Mouse (Mus musculus): ENCODE measurements around the gene Cdt1.

Gene Cdt1

DNA sequence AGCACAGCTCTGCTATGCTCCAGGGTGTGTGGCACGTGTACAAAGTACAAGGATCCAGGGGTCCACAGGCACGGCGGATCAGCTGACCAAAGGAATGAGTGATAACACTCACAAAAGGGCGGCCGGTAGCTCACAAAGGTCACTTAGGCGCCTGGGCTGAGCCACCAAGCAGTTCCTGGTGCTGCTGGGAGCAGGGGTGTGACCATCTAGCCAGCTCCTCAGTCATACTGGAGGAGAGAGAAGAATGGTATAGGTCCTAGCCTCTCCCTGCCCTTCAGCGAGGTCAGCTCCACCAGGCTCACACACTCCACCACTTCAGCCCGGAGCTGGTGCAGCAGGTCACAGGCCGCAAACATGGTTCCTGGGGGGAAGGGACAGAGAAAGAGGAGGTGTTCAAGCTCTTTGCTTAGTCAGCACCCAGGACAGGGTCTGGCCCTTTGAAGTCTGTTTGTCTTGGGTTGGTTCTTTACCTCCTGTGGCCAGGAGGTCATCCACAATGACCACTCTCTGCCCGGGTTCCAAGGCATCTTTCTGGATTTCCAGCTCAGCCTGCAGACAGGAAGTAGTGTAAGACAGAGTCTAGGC lies 6.9 kb downstream of the Cdt1 start:
- no peak for DNase-seq

DNA sequence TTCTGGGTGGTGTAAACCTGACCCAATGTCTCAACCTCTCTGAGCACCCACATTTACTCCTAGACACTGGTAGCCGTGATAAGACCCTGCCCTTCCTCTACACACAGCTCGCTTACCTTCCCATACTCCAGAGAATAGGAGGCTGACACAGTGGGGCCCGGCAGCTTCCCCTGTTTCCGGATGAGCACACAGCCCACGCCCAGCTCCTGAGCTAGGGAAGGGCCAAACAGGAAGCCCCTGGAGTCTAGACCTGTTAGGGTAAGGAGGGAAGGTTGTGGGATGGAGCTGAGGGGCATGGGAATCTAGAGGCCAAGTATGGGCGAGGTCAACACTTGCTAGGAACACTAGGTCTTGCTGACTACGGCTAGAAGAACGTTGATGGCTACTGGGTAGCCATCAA lies 7.5 kb downstream of the Cdt1 start:
- no peak for DNase-seq

DNA sequence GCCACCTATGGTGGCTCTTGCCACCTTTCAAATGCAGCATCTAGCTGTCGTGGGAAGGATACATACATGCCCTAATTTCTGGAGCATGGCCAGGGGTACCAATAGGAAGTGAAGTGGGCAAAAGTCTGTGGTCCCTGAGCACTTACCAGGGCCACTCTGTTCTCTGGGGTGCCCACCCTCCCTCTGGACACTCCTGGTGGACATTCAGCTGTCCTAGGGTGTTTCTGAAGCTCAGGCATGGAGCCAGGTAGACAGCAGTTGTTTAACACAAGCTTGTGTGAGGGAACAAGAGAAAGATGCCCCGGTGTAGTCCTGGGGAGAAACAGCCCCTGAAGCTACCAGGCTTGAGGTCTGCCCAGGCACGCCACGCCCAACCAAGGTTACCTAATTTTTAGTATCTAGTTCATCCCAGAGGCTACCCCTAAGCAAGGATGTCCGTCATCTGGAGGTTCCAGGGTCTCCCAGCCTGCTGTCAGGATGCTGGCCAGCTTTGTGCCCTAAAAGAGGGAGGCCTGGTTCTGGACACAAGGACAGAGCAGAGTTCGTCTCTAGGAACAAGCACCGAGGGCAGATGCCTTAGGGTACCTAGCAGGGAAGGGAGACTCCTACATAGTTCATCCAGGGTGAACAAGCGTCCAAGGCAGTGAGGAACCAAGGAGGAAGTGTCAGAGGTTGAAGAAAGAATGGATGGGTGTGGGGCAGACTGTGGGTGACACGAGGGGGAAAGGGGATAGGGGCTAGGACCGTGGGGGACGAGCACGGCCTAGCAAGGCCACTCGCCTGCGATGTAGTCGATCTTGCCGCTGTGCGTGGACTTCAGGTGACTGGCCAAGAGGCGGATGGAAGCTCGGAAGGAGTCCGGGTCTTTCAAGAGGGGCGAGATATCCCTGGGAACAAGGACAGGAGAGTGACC lies 8.2 kb downstream of the Cdt1 start:
- DNase-seq: no peak

DNA sequence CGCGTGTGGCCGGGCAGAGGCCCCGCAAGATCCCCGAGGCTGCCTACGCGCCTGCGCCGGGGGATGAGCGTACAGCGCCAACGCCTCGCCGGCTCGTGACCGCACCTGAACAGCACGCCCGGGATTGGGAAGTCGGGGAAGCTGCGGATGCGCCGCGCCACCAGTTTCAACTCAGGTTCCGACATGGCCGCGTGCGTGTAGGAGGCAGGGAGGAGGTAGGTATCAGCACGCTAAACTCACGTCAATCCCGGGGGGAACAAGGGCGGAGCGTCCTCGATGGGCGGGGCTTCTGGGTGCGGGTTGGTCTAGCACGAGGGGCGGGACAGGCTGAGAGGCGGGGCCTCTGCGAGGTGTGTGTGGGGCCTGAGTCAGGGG lies 8.8 kb downstream of the Cdt1 start, which contains the start of gene Aprt:
Gene Aprt (minus strand): TSS at position 262 of the 375 bp plus-strand sequence.
- DNase-seq: peak; percentile 85

DNA sequence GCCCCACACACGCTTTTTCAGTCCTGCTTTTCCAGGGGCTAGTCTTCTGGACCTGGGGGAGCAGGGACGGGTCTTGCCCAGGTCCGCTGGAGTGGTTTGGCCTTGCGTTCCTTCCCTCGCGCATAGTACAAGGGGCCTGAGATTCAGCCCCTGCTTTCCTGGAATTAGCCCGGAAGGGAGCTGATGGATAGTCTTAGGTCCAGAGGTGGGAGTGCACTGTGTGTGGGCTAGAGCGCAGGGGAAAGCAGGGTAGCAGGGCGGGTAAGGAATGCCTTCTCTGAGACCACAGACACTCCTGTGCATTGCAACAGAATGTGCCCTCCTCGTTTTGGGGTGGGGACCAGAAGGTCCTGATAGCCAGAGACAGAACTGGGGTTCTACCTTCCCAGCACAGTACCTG lies 9.3 kb downstream of the Cdt1 start:
- no peak for DNase-seq

DNA sequence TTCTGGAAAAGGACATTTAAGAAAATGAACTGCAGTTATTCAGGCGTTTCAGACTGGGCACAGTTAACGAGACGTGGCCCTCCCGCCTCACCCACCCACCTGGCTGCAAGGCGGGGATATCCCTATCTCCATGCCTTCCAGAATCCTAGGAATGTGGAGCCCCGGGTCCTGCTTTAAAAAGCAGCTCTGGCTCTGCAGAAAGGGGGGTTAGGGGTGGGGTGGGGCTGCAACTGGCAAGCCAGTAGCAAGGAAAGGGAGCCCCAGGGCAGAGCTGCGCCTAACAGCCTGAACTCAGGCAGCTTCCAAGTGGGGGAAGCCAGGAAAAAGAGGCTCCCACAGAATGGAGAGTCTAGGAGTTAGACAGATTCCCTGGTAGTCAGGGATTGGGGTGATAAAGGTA lies 11.4 kb downstream of the Cdt1 start:
- DNase-seq: no peak

DNA sequence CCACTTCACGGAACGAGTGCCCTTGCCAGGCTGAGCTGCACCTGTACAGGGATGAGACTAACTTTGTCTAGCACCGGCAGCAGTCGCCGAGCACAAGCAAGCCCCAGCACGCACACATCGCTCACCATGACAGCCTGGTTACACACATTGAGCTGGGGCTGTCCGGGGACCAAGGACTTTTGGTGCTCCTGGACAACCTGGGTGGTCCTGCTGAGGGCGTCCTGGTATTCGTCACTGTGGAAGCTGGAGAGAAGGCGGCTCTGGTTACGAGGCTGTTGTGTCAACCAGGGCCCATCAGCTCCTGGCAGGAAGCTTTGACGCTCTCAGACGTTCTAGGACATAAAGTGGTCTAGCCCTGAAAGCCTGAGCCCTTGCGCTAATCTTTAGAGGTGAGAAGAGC lies 13.1 kb downstream of the Cdt1 start:
- no peak for DNase-seq

DNA sequence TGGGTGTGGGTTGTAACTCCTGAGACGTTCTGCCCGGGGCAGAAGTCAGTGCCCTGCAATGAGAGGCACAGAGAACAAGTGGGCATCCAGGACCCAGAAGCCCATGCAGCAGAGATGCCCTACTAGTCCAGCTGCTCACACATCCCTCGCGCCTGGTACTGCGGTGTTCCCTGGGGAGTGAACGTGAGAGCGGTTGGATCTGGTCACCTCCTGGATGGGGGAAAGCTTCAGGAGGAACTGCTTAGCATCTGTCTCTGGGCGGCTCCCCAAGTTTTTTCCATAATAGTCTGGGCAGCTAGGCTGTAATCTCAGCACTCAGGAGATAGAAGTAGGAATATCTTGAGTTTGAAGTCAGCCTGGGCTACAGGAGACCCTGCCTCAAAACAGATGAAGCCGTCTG lies 17.2 kb downstream of the Cdt1 start:
- no peak for DNase-seq

DNA sequence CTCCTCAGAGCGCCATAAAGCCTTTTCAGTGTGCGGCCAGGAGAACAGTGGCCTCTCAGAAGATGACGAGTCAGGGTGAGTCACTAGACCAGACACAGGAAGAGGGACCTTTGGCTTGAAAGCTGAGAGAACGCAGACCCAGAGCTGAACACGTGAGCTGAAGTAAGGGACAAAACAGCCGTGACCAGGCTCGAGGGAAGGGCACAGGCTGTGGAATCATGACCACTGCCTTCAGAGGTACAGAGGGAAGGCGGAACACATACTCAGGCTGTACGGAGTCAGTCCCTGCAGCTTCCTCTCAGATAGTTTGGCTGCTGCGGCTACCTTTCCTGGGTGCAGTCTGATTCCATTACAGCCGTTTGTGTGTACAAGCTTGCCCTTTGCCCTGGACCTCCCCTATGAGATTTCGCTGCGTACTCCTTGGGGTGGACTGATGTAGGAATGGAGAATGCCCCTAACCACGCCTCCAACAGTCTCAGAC lies 17.6 kb downstream of the Cdt1 start:
- DNase-seq: no peak

DNA sequence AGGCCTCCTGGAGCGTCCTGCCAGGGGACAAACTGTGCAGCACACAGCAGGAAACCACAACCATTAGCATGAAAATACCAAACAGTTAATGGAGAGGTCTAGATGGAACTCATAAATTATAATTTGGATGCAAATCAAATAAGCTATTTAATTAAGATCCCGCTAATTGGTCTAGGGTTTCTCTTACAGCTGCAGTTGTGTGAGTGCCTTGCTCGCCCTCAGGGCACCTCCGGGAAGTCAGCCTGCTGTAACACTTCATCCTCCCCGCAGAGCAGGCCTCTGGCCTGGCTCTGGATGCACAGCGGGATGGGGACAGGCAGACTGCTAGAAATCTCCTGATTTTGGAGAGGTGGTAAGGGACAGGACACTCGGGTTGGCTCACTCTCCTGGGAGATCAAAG lies 18.4 kb downstream of the Cdt1 start:
- no peak for DNase-seq

DNA sequence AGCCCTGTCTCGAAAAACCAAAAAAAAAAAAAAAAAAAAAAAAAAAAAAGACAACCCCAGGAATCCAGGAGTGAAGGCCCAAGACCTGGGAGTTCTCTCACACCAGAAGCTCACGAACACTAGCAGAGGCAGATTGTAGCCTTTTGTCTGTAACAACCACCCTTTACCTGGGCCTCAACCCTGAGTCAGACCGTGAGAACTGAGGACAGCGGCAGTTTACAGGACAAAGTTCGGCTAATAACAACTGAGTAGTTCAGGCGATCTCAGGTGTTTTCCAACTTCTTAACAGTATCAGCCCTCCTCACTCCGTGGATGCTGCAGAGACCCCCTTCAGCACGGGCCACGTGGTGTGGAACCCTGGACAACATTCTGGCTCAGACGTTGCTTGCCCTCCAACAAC lies 18.9 kb downstream of the Cdt1 start:
- DNase-seq: no peak

DNA sequence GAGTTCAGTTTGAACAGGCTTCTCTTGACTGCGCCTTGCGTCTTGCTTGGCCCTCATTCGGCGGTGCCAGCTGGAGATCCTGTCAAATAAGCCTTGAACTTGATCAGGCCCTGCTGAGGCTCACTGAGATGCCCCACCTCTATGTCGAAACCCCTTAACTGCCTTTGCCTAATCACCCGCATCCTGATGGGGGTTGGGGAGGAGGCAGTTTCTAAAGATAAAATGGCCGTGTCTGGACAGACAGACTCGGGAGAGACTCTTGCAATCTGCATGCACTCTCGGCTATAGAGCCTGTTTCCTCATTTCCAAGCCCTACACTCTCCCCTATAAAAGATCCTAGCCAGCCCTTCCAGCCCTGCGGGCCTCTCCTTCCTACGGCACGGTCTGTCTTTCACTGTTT lies 25.4 kb downstream of the Cdt1 start:
- DNase-seq: no peak

DNA sequence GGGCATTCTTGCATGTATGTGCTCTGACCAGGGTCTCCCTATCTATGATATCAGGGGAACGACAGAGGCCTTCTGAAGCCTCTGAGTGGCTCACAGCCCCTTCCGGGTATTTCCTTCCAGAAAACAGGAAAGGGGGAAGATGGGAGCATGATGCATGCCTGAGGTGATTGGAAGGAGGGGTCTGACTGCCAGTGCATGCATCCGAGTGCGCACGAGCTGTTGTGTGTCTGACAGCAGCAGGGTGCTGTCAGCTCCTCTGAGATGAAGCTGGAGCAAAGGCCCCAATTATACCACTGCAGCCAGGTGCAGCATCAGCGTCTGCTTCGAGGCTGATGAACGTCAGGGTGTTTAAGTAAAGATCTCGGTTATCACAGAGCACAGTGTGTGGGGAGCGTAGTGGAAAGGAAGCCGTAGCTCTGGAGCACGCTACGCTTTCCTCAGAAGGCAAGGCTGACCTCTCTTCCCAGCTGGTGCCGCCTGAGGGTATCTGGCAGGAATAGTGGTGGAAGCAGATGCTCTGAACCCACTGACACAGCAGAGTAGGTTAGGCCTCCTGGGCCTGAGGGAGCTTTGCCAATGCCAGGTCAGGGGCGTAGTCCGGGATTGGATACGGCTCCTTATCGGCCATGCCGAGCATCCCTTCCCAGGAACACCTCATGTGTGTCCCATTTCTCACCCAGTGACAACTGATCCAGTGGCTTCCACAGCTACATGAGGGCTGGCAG lies 26.1 kb downstream of the Cdt1 start:
- DNase-seq: no peak

DNA sequence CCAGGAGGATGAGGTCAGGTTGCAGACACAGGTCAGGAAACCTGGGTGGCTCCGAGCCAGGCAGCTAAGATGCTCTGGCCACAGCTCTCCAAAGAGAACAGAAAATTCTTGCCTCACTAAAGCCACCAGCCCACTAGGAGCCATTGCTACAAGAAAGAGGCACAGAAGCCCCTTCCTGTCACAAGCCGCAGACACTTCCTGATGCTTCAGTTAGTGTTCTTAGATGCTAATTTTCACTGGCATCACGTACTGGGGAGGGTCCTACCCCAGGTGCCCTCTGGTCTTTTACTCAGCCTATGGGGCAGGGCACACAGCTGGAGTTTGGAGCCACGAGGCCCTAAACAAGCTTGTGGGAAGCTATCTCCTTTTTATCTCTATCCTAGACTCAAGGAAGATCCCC lies 28.2 kb downstream of the Cdt1 start:
- DNase-seq: no peak

DNA sequence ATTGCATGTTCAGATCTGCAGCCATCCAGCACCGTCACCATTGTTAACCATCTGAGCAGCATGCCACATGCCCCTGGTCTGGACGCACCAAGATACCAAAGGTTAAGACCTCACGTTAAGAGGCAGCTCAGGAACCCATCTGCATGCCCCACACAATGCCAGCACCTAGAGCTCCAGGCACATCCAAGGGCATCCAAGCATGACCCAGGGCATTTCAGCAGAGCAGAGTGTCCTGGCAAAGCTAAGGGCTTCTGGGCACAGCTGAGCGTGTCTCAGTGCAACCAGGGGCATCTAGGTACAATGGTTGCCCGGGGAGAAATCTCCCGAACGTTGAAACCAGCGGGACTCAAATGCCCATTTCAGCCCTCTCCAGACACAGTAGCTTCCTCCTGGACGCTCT lies 32.9 kb downstream of the Cdt1 start:
- DNase-seq: no peak

DNA sequence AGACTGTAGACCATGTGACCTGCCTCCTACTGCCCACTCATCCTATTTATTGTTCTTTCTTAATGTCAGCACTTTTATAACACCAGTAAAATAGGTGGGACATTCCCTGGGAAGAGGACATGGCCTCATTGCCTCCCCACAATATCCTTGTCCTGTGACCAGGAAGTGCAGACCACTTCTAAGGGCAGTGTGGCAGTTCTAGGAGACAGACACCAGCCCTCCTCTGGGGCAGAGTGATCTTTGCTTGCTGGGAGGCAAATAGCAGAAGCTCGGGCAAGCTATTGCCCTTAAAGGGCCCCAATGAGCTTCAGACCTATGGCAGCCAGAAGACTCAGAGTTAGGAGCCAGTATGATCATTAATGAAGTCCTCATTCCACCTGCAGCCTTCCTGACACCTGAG lies 36.8 kb downstream of the Cdt1 start:
- no peak for DNase-seq

DNA sequence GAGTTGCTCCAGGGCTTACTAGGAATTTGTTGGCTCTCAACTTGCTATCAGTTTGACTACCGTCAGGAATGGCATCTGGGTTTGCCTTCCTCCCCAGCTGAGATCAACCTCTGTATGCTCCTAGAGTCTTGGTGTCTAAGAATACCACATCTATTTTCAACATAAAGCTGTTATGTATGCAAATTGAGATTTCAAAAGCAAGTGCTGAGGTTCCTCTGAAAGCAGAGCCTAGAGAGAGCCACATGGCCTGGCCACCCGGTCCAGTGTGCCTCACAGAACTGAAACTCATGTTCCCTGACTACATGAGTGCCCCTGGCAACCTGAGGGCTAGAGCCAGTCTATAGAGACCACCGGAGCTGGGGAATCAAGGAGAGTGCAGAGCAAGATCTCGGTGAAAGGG lies 37.6 kb downstream of the Cdt1 start:
- DNase-seq: no peak

DNA sequence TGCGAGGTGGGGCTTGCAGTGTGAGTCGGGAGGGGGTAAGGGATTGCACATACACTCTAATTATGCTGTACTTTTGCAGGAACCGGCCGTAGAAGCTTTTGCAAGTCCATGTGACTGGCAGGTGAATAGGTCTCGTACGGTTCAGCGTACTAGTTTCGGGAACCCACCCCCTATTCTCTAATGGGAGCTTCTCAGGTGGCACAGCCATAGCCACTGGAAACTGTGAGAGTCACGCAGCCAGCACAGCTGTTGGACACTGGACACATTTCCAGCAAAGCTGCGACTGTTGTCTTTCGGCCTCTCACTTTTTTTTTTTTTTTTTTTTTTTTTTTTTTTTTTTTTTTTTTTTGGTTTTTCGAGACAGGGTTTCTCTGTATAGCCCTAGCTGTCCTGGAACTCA lies 39.0 kb downstream of the Cdt1 start:
- no peak for DNase-seq

DNA sequence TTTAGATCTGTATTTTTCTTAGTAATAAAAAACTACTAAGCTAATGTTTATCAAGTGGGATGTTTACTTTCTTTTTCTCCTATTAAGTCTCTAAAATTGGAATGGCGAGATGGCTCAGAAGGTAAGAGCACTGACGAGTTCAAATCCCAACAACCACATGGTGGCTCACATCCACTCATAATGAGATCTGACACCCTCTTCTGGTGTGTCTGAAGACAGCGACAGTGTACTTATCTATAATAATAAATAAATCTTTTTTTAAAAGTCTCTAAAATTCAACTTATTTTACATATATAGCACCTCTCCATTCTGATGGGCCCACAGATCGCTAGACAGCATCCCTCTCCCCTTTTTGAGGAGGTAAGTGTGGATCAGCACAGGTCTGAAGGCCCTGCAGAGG lies 42.4 kb downstream of the Cdt1 start:
- no peak for DNase-seq

DNA sequence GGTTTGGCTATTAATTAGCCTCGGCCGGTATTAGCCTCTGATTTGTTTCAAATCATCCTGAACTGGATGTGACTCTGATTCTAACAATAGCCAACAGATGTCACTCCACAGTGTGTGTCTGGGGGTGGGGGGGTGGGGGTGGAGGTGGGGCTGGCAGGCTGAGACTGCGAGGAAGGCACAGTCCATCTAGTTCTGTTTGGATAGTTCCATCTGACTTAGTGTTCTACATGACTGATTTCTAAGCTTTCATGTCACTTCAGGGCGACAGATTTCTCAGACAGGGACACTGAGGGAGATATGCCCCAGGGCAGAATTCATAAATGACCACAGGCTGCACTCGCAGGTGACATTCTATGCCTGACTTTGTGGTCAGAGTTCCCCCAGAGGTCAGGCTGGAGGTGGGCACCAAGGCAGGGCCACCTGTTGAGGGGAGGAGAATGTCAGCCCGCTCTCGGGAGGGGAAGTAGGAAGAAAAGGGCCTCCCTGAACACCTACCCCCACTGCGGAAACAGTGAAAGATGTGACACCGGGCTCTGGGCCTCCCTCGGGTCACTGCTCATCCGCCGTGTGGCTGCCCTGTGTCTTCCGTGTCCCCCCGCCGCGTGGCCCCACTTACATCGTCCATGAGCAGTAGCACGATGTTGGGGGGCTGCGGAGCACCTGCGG lies 42.9 kb downstream of the Cdt1 start:
- no peak for DNase-seq

DNA sequence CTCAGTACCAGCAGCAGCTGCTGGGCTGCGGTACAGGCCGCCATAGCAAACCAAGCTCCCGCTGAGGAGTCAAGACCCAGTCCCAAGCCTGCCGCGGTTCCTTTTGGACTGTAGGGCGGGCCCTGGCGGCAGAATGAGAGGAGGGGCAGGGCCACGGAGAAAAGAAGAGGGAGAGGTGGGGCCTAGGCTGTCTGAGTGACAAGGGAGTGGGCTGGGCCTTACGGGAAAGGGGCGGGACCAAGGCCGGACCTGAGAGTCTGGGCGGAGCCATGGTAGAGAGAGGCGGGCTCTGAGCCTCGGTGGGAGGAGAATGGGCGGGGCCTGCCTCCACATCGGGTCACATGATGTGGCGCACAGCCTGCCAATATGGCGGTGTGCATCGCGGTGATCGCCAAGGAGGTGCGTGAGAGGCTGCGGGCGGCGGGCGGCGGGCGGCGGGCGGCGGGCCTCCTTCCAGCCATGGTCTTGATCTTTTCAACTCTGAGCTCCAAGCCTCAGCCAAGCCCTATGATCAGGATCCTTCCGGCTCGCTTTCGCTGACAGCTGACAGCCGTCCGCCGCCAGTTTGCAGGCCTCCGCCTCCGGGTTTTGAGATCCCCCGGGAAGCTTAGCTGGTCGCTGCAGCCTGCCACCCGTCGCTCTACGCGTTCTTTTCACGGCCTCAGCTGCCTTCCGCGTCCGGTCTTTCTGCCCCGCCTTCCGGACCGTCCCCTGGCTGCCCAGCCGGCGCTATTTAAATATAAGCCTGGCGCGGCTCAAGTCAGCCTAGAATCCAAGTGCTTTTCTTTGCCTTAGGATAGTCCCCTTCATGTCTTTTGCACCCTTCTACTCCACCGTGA lies 43.7 kb downstream of the Cdt1 start, which contains the start of the genes Galns and Trappc2l:
Gene Galns (minus strand): TSS at position 169 of the 839 bp plus-strand sequence.
Gene Trappc2l (plus strand): TSS at position 346 of the 839 bp plus-strand sequence.
- peak; percentile 88 for DNase-seq

Data from right cerebral cortex, postnatal 4 days (tissue).